ENCODE assay signal across 8 mouse cellular contexts in the genomic region with DNA sequence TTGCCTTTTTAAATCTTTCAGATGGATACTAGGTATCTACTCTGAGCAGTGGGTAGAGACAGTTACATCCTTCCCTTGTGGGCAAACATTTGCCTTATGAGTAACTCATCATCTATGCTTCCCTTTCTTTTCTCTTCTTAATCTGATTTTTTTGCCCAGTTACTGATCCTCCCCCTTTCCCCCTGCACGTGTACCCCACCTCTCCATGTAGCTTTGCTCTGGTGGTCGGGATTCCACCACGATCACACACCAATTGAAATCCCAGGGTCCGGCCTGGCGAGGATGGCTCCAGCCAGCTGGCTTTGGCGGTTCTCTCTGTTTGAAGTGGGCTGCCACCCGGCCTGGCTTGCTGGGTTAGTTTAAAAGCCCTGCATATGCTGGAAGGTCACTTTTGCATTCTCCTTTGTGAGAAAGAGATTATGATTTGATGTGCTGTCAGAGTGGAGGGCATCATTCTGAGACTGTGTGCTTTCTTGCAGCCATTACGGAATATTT. TPM values are rescaled to one million over a fixed set of nuclear protein-coding genes. Genes with fewer than 3 reads are reported as not detected.
DNase-seq lines count a peak whose midpoint lies in the region; ATAC-seq and TF ChIP-seq lines count a peak whose summit lies in the region.

No protein-coding gene starts in this region.

- TF ChIP-seq POLR2A in kidney, adult 2 months (IDR thresholded peaks at IDR 0.05; ENCODE audit: low read depth, low read length), result no peak
- TF ChIP-seq POLR2A in limb, embryonic 14.5 days (IDR thresholded peaks at IDR 0.05; ENCODE audit: borderline replicate concordance, extremely low read depth, insufficient read depth, insufficient read length), result no peak

- no peak for ATAC-seq in forebrain, embryonic 11.5 days (replicated peaks; ENCODE audit: low FRiP score)
- no peak for ATAC-seq in limb, embryonic 14.5 days (ENCODE audit: low FRiP score, low read depth)
- no peak for ATAC-seq in neural tube, embryonic 13.5 days (ENCODE audit: low read depth)
- no peak for ATAC-seq in activated CD4-positive, CD25-positive, alpha-beta regulatory T cell, adult 4 months

- H3K27ac ChIP-seq in kidney, adult 2 months (ENCODE audit: insufficient read depth, low read depth, low read length), result peak overlapping the region; percentile 42; the same call in 1 of the 2 replicates
- H3K27ac ChIP-seq in forebrain, embryonic 11.5 days (ENCODE audit: low read depth, low read length), result peak overlapping the region; percentile 98
- peak overlapping the region; percentile 97 for H3K27ac ChIP-seq in limb, embryonic 14.5 days (replicated peaks; ENCODE audit: low read depth, low read length)
- H3K27ac ChIP-seq in neural tube, embryonic 13.5 days (replicated peaks), result peak overlapping the region; percentile 100

- TF ChIP-seq CTCF in kidney, adult 2 months (conservative IDR thresholded peaks at IDR 0.05; ENCODE audit: insufficient read depth, insufficient read length, low read depth, low read length), result no peak

- H3K4me3 ChIP-seq in kidney, adult 2 months (ENCODE audit: insufficient read depth, low read depth, low read length), result peak overlapping the region; percentile 96
- H3K4me3 ChIP-seq in forebrain, embryonic 11.5 days (ENCODE audit: low read depth, low read length), result peak overlapping the region; percentile 88
- peak overlapping the region; percentile 60 for H3K4me3 ChIP-seq in limb, embryonic 14.5 days (replicated peaks; ENCODE audit: low read length)
- peak overlapping the region; percentile 77 for H3K4me3 ChIP-seq in neural tube, embryonic 13.5 days

- H3K27me3 ChIP-seq in kidney, adult 2 months (replicated peaks; ENCODE audit: control insufficient read depth, insufficient read depth, low read length), result no peaks in the 10 kb centered on the region
- H3K27me3 ChIP-seq in forebrain, embryonic 11.5 days (ENCODE audit: control insufficient read depth, insufficient read depth, low read length), result no peaks in the 10 kb centered on the region
- no peaks in the 10 kb centered on the region for H3K27me3 ChIP-seq in limb, embryonic 14.5 days (ENCODE audit: control insufficient read depth, insufficient read depth, low read length)
- H3K27me3 ChIP-seq in neural tube, embryonic 13.5 days, result no peaks in the 10 kb centered on the region

- DNase-seq in kidney, adult 2 months, result no peak
- no peak for DNase-seq in kidney, adult 11 months
- DNase-seq in MN1 (ENCODE audit: low spot score), result peak; percentile 14
- peak; percentile 59 for DNase-seq in forebrain, embryonic 11.5 days (ENCODE audit: low spot score)
- no peak for DNase-seq in limb, embryonic 14.5 days (ENCODE audit: low spot score)
- DNase-seq in layer of hippocampus, adult 8-10 months (ENCODE audit: low spot score in 2 of 2), result no peak

- H3K4me1 ChIP-seq in kidney, adult 2 months (ENCODE audit: control insufficient read depth, insufficient read depth, low read length), result peaks cover 12% of the 10 kb centered on the region; the same call in 1 of the 2 replicates
- peaks cover 7% of the 10 kb centered on the region; the same call in 1 of the 2 replicates for H3K4me1 ChIP-seq in forebrain, embryonic 11.5 days (replicated peaks; ENCODE audit: control insufficient read depth, insufficient read depth, low read length)
- peaks cover 11% of the 10 kb centered on the region for H3K4me1 ChIP-seq in limb, embryonic 14.5 days (ENCODE audit: control insufficient read depth, insufficient read depth, low read length)
- H3K4me1 ChIP-seq in neural tube, embryonic 13.5 days (replicated peaks), result peaks cover 29% of the 10 kb centered on the region

- 25% methylated on average over 8 of the region's 8 CpGs for WGBS in kidney, adult 2 months
- 11% methylated on average over 8 of the region's 8 CpGs for WGBS in forebrain, embryonic 11.5 days
- WGBS in limb, embryonic 14.5 days, result 13% methylated on average over 8 of the region's 8 CpGs
- WGBS in neural tube, embryonic 13.5 days, result 12% methylated on average over 8 of the region's 8 CpGs

- H3K9ac ChIP-seq in forebrain, embryonic 11.5 days (ENCODE audit: low read length), result peak overlapping the region; percentile 93
- peak overlapping the region; percentile 78 for H3K9ac ChIP-seq in limb, embryonic 14.5 days (ENCODE audit: low read depth, low read length, severe bottlenecking)
- H3K9ac ChIP-seq in neural tube, embryonic 13.5 days, result peak overlapping the region; percentile 94

- no peaks in the 10 kb centered on the region for H3K9me3 ChIP-seq in forebrain, embryonic 11.5 days (ENCODE audit: control insufficient read depth, low read length)
- H3K9me3 ChIP-seq in limb, embryonic 14.5 days (ENCODE audit: control insufficient read depth, low read length), result no peaks in the 10 kb centered on the region
- H3K9me3 ChIP-seq in neural tube, embryonic 13.5 days, result no peaks in the 10 kb centered on the region

- peak overlapping the region; percentile 87 for H3K4me2 ChIP-seq in forebrain, embryonic 11.5 days (ENCODE audit: low read depth, low read length, severe bottlenecking)
- peak overlapping the region; percentile 92 for H3K4me2 ChIP-seq in limb, embryonic 14.5 days (replicated peaks; ENCODE audit: low read depth, low read length, severe bottlenecking)
- peak overlapping the region; percentile 81 for H3K4me2 ChIP-seq in neural tube, embryonic 13.5 days

- no peaks in the 10 kb centered on the region; the same call in 1 of the 2 replicates for H3K36me3 ChIP-seq in kidney, adult 2 months (ENCODE audit: control insufficient read depth, insufficient read depth, low read length)
- H3K36me3 ChIP-seq in forebrain, embryonic 11.5 days (ENCODE audit: control insufficient read depth, insufficient read depth, low read length), result peaks cover 6% of the 10 kb centered on the region
- H3K36me3 ChIP-seq in limb, embryonic 14.5 days (ENCODE audit: control insufficient read depth, insufficient read depth, low read length), result peaks cover 25% of the 10 kb centered on the region
- peaks cover 24% of the 10 kb centered on the region for H3K36me3 ChIP-seq in neural tube, embryonic 13.5 days

RNA-seq across cellular contexts. Expression of gene Fchsd2, which starts 17.2 kb away (rescaled TPM):
- 5.3 and 7.1 TPM in 2 replicates for polyA plus RNA-seq in kidney, adult 2 months (2012; rRNA removed)
- polyA plus RNA-seq in forebrain, embryonic 11.5 days (2014; fragmentation: Nextera tagmentation; extraction: Ambion mirVana), result 31.0 and 33.2 TPM in 2 replicates
- polyA plus RNA-seq in limb, embryonic 14.5 days (2012; rRNA removed), result 21.9 and 22.0 TPM in 2 replicates
- polyA plus RNA-seq in limb, embryonic 14.5 days (2014; fragmentation: Nextera tagmentation; extraction: Ambion mirVana), result 19.9 and 24.5 TPM in 2 replicates
- polyA plus RNA-seq in neural tube, embryonic 13.5 days (2015; fragmentation: Nextera tagmentation; extraction: Ambion mirVana), result 36.8 and 37.3 TPM in 2 replicates
- polyA plus RNA-seq in activated CD4-positive, CD25-positive, alpha-beta regulatory T cell, adult 4 months (2017; shearing (Covaris generic)), result 10 to 100 TPM; 31.3 to 40.6 TPM
- 10 to 100 TPM; 40.1 to 46.5 (median 43.4) TPM for total RNA-seq in layer of hippocampus, adult 8-10 months (2022)

Comparison
In these comparisons a context has a peak if more than half of its experiments do, and no peak if none do; other contexts are left out.
1. DNase-seq: peak in MN1 (single experiment) and forebrain, embryonic 11.5 days (single experiment); none in kidney, adult 2 months (single experiment), kidney, adult 11 months (single experiment), limb, embryonic 14.5 days (single experiment) and layer of hippocampus, adult 8-10 months (0 of 2).
2. H3K27ac ChIP-seq: peak in every context shown above with its lines; median percentile 100 in neural tube, embryonic 13.5 days; 98 in forebrain, embryonic 11.5 days; 97 in limb, embryonic 14.5 days; 42 in kidney, adult 2 months.
3. Peak in every context shown above with its lines, with median percentiles within 50 percentile points of each other: H3K4me3 ChIP-seq, H3K4me2 ChIP-seq and H3K9ac ChIP-seq.